Mouse (Mus musculus) spleen, adult 2 months (tissue): ENCODE measurements around the gene Eml2.

Experiments used
- CTCF ChIP-seq: fragments of 200-500 bp; IDR thresholded peaks from 2 replicates; pipeline ENCODE4 v1.5.1; 2011; ENCODE audit warnings: mild to moderate bottlenecking, inconsistent platforms; ENCODE audit not compliant: insufficient read depth, insufficient read length, insufficient replicate concordance; ENCODE audit errors: extremely low read depth
- POLR2A ChIP-seq: fragments of 200-500 bp; IDR thresholded peaks from 2 replicates; pipeline ENCODE4 v1.6.1; 2011; ENCODE audit warnings: low read depth, low read length, inconsistent platforms

DNA sequence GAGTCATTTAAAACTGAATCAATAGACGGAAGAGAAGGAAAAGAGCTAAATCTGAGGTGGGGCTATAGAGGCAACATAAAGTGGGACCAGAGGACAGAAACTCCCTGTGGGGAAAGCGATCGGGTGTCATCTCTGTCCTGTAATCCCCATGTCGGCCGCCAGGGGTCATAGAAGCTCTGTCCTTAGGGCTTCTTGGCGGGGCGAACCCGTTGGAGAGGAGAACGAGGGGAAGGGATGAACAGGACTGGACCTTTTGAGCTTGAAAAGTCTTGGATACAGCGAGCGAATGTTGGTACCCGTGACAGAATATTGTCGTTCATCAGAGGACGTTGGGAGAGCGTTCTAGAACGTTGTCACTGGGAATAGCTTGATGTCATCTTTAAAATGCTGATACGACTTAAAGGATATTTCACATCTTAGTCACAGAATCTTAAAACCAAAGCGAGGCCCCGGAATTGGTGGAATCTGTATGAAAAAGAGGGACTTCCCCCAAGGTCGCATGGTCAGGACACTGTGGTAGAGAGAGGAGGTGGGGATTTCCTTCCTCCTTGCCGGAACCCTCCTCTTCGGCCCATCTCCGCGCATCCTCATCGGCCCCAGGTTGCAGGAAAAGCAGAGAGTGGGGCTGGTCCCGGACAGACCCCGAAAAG lies 2.3 kb downstream of the Eml2 start:
- TF ChIP-seq CTCF (peak; percentile 88; the same call in 1 of the 2 replicates), POLR2A (no peak)
